Mouse (Mus musculus) left cerebral cortex, postnatal 10 days (tissue): ENCODE results near the gene Nt5dc3. TPM values are rescaled to one million over a fixed set of nuclear protein-coding genes. Genes with fewer than 3 reads are reported as not detected.

ENCODE experiments used
- DNase-seq, 2 experiments: peaks; one replicate each; pipeline ENCODE4 v3.0.0; 2021 to 2022; ENCODE audit warnings: low spot score in 2 of 2, mixed read lengths in 1 of 2; ENCODE audit errors: extremely low spot score in 1 of 2
- intact Hi-C: fragments of 180-260 bp; cut with DNase I; formaldehyde crosslinking; loops from one replicate; pipeline ENCODE4 v1.15.1; 2025
- total RNA-seq, 2 experiments: library from RNA; stranded (reverse); gene quantifications; 2 replicates each; pipeline ENCODE4 v1.2.3; 2021

The Nt5dc3 gene
- total RNA-seq, 2 experiments from 2014 or later = 65.7 to 68.5 TPM

DNA sequence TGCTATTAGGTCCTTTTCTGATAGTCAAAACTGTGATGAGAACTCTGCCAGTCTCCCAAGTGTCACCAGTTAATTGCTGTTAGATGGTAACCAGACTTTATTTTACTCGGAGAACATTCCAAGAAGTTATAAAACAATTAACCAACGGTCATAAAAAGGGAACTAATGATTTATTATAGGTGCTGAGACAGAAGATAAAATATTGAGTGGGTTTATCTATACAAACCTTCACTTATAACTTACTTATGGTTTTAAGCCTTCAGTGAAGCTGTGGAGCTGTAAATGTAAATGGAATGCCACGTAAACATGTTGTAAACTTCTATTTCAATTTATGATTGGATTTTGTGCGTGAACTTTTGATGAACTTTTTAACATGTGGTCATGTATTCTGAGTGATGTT, 5.4 kb upstream of the Nt5dc3 start:
- intact Hi-C loops = loop anchor here (10.0 kb wide), 1 partner anchor 201 kb away; no protein-coding TSS in a partner anchor
- DNase-seq = no peak

- no peak for DNase-seq
- intact Hi-C loops = loop anchor here (10.0 kb wide), 1 partner anchor 199 kb away; no protein-coding TSS in a partner anchor
These were observed 2.5 kb upstream of the Nt5dc3 start for GRCm38 (mm10) chr10:86776281-86776680.

GRCm38 (mm10) chr10:86777614-86778319, 1.0 kb upstream of the Nt5dc3 start:
- DNase-seq = no peak
- intact Hi-C loops = loop anchor here (10.0 kb wide), 1 partner anchor 197 kb away; no protein-coding TSS in a partner anchor

- DNase-seq = peak in 1 of 2 experiments; percentile 38
- intact Hi-C loops = loop anchor here (10.0 kb wide), 1 partner anchor 196 kb away; no protein-coding TSS in a partner anchor
These were observed 431 bp downstream of the Nt5dc3 start for GRCm38 (mm10) chr10:86779117-86779755.

DNA sequence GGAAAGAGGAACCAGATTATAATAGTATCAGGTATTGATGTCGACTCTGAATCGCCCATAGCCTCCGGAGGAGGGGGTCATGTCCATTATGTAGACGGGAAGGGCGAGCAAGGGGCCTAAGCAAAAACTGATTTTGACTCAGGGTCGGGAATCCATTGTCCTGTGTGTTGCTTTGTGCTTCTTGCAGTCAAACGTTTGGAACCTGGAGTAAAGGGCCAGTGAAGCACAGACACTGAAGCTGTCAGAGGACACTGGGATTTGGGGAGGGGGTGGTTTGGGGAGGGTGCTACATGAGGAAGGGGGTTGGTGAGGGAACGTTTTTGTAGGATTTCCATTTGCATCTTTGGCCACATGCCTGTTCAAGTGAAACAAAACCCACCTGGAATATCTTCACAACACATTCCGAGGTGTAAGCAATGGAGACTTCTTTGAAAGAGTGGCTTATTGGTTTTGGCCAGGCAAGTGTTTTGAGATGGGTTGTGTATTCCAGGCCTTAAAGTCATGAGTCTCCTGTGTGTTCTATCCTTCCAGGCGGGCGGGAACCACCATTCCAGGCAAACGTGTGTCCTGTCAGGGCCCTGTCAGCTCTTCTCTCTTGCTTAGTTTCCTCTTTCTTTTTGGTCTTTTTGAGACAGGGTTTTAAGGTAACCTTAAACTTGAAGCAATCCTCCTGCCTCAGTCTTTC, 1.2 kb downstream of the Nt5dc3 start:
- DNase-seq = no peak
- intact Hi-C loops = loop anchor here (5.0 to 10.0 kb wide), 2 partner anchors 37 to 195 kb away; no protein-coding TSS in a partner anchor

GRCm38 (mm10) chr10:86781641-86782040, 2.8 kb downstream of the Nt5dc3 start:
- DNase-seq = no peak
- intact Hi-C loops = loop anchor here (5.0 kb wide), 1 partner anchor 36 kb away; no protein-coding TSS in a partner anchor

GRCm38 (mm10) chr10:86782656-86783055, 3.9 kb downstream of the Nt5dc3 start:
- DNase-seq = no peak
- intact Hi-C loops = loop anchor here (5.0 kb wide), 1 partner anchor 35 kb away; no protein-coding TSS in a partner anchor

DNA sequence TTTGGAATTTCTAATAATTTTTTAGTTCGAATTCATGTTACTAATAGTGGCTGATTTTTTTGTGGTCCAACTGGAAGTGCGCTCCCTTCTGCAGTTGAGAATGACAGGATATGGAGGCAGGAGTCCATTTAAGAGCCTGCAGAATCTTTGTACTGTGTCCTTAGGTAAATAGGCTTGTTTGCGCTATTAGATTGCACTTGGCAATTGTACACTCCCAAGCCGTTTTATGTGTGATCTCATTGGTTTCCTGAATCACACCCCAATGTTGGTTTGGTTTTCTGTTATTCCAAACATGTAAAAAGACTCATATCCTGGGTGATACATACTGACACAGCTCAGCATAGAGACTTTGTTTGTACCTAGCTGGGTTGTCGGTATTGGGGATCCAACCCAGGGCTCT, 4.8 kb downstream of the Nt5dc3 start:
- DNase-seq = no peak
- intact Hi-C loops = loop anchor here (5.0 kb wide), 1 partner anchor 34 kb away; no protein-coding TSS in a partner anchor

GRCm38 (mm10) chr10:86784126-86784675, 5.4 kb downstream of the Nt5dc3 start:
- DNase-seq = no peak
- intact Hi-C loops = loop anchor here (5.0 kb wide), 1 partner anchor 33 kb away; no protein-coding TSS in a partner anchor

DNA sequence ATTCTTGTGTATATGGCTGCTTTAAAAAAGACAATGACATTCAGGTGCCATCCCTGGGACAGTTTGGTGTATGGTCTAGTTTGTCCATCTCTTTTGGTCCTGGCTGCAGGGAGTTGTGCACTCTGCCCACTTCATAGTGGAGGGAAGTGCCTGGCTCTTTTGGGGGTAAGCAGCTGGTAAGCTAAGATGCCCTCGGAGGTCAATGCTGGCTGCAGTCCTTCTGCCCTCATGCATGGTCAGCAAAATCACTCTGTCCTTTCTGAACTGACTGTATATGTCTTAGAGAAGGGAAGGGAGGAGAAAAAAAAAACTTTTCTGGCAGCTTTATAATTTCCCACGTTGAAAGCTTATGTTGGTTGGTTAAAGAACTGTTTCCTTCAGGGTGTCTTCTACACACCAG, 6.6 kb downstream of the Nt5dc3 start:
- no peak for DNase-seq
- intact Hi-C loops = no loop called here

DNA sequence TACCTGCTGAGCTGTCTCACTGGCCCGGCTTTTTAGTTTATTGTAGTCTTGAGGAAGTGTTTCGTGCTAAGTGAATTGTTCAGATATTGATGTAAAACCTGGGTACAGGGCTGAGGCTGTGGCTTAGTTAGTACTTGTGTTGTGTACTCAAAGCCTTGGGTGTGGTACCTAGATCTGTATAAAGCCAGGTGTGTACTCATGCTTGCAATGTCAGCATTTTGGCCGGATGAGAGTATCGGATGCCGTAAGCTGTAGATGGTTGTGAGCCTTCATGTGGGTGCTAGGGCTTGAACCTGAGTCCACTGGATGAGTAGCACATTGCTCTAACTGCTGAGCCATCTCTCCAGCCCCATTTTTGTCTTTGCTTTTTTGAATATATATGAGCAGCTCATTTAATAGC, 7.3 kb downstream of the Nt5dc3 start:
- intact Hi-C loops = no loop called here
- no peak for DNase-seq

DNA sequence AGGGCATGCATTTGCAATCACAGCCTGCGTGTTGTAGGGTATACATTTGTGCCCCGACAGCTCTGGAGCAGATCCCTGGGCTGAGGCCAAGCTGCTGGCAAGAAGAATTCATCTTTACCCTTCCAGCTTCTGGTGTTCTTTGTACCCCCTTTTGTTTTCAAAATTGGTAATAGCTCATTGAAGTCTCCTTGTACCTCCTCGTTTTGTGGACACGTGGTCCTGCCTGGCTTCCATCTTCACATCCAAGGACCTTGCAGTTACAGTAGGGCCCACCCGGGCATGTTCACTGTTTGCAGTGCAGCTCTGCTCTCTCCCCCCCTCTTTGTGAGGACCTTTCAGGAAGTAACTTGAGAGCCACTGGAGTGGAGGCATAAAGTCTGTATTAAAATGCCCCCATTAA, 9.4 kb downstream of the Nt5dc3 start:
- DNase-seq = no peak
- intact Hi-C loops = no loop called here

DNA sequence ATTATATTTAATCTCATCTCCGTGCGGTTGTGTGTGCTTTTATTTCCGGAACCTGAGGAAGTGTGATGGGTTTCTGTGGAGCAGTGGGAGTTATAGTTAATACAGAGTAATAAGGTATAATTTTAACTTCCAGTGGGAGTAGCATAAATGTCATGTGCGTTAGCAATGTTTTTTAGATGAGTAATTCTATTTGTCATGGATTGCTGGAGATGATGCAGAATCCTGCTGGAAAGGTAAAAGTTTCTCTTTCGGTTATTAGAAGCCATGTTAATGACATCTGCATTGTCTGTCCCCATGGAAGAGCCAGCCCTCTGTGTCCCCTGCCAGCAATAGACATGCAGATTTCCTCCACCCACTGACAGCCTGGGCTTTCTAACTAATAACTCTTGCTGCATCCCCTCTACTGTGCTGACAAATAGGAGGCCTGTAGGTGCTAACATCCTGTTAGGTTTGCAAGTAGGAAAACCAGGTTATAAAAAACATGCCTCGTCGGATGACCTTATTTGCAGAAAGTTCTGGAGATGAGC, 10.4 kb downstream of the Nt5dc3 start:
- no peak for DNase-seq

GRCm38 (mm10) chr10:86791507-86792184, 12.8 kb downstream of the Nt5dc3 start:
- intact Hi-C loops = no loop called here
- no peak for DNase-seq

More for the DNA sequence above, 10.4 kb downstream of the Nt5dc3 start:
- intact Hi-C loops = no loop called here

DNA sequence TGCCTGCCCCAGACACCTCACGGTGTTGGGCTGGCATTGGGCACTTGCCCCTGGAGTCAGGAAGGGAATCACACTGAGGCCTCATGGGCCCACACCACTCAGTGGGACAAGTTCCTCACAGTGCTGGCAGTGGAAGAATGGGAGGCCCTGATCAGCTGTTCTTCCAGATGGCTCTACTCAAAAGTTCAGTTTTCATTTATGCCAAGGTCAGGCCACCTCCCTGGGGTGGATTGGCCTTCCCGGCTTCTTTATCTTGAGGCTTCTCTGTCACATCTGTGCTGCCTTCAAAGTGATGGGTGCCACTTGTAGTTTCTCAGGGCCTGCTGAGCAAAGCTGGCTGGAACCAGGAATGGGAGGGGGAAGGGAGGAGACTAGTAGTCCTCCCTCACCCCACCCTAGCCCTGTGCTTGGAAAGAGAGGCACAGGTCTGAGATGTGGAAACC, 14.7 kb downstream of the Nt5dc3 start:
- DNase-seq = no peak
- intact Hi-C loops = no loop called here

DNA sequence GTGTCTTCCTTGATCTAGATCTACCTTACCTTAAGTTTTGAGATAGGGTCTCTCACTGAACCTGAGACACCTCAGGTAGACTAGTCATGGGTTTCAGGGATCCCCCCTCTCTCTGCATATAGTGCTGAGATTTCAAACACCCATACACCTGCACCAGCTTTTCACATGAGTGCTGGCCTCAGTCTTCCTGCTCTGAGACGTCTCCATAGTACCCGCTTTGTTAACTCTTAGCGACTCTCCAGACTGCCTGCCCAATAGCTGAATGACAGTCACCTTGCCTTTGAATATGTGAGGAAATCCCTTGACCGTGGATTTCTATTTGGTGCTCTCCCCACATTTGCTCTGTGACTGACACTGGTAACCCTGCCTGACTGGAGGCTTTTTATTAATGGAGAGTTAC, 15.4 kb downstream of the Nt5dc3 start:
- no peak for DNase-seq
- intact Hi-C loops = no loop called here

- intact Hi-C loops = no loop called here
- no peak for DNase-seq
These were observed 16.2 kb downstream of the Nt5dc3 start for GRCm38 (mm10) chr10:86794794-86795535.
